ENCODE assay signal across 1 mouse cellular context in the genomic region with DNA sequence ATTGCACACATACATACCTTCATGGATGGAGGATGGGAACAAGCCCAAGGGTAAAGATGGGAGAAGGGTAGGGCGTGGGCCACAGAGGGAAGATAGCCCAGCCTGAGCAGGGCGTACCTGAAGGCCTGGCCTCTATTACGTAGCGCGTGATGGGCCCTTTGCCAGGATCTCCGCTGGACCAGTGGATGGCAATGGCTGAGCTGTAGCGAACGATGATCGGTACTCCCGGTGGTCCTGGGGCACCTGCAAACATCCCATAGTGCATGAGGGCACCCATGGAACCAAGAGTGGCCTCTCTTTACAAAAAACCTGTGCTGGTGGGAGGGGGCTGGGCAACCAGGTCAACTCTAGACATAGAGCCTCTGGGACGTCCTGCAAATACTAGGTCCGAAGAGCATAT.
TF ChIP-seq lines count a peak whose summit lies in the region.

No protein-coding gene starts in this region.

TF ChIP-seq in MEL, 35 proteins besides CTCF, POLR2A, EP300 and RAD21 (continued from another document):
- no peak for TF ChIP-seq CHD1 (IDR thresholded peaks at IDR 0.05; ENCODE audit: low read depth, low read length)
- TF ChIP-seq ZMIZ1 (IDR thresholded peaks at IDR 0.05; ENCODE audit: low read depth, low read length) = no peak
- TF ChIP-seq TBP (IDR thresholded peaks at IDR 0.05; ENCODE audit: low read depth, low read length) = no peak
- no peak for TF ChIP-seq MXI1 (IDR thresholded peaks at IDR 0.05; ENCODE audit: low read depth, low read length)
- TF ChIP-seq ZNF384 (IDR thresholded peaks at IDR 0.05; ENCODE audit: low read depth, low read length) = no peak
- TF ChIP-seq MAZ (IDR thresholded peaks at IDR 0.05; ENCODE audit: low read depth, low read length) = no peak
- no peak for TF ChIP-seq MAFK (IDR thresholded peaks at IDR 0.05; ENCODE audit: borderline replicate concordance, low read depth, low read length)
- TF ChIP-seq ELF1 (IDR thresholded peaks at IDR 0.05; ENCODE audit: low read depth, low read length) = no peak
- no peak for TF ChIP-seq ZKSCAN1 (IDR thresholded peaks at IDR 0.05; ENCODE audit: low read depth, low read length)
- TF ChIP-seq NELFE (IDR thresholded peaks at IDR 0.05; ENCODE audit: low read depth, low read length) = no peak
- TF ChIP-seq CHD2 (IDR thresholded peaks at IDR 0.05; ENCODE audit: low read length) = no peak
- no peak for TF ChIP-seq POLR2AphosphoS2 (IDR thresholded peaks at IDR 0.05; ENCODE audit: low read length)
